Mouse (Mus musculus): ENCODE measurements around the gene Ppp1r35. TPM values are rescaled to one million over a fixed set of nuclear protein-coding genes. Genes with fewer than 3 reads are reported as not detected.

The Ppp1r35 gene
- polyA plus RNA-seq, 1 experiment, result 18.9 TPM

DNA sequence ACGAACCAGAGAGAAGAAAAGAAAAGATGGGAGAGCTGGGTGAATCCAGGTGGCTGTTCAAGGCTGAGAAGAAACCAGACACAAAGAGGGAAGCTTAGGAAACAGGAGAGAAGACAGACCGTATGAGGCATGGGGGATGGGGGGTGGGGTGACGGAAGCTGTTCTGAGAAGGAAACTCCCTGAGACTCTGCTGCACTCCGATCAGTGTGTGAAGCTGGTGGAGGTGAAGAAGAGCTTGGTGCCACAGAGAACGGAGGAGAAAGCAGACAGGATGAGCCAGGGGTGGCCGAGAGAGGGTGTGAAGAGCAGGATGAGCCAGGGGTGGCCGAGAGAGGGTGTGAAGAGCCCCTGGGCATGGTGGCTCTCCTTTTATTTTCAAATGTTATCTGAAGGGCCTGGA is 47.8 kb downstream of the Ppp1r35 start:
- no peak for DNase-seq (ENCODE audit: low read depth)

DNA sequence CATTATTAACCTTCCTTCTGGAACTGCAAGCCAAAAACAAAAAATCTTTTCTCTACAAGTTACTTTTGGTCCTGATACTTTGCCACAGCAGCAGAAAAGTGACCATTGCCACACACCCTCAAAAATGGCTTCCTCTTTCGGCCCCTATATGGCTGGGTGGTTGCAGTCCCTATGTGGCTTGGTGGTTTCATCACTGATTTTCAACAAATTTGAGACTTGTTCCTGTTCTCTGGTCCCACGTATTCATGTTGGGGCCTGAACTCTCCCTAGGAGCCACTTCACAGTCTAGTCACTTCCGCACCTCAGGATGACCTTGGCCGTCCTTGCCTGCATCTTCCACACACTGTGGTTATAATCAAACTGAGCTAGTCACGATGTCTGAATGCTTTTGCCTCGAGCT is 50.0 kb downstream of the Ppp1r35 start:
- DNase-seq (ENCODE audit: low read depth), result no peak

Other genes starting within 250 kb of the Ppp1r35 start
- gene Epo, start 245.6 kb upstream of the Ppp1r35 start, polyA plus RNA-seq (2012; rRNA removed), result not detected in 2 replicates
- gene Gnb2, start 245.3 kb upstream of the Ppp1r35 start, polyA plus RNA-seq (2012; rRNA removed), result 740 and 760 TPM in 2 replicates
- 0.35 TPM in 1 of 2 replicates, not detected in the other for gene Actl6b, start 225.3 kb upstream of the Ppp1r35 start, polyA plus RNA-seq (2012; rRNA removed)
- 1.1 and 1.3 TPM in 2 replicates for gene Tfr2, start 209.0 kb upstream of the Ppp1r35 start, polyA plus RNA-seq (2012; rRNA removed)
- gene Mospd3, start 177.8 kb upstream of the Ppp1r35 start, polyA plus RNA-seq (2012; rRNA removed), result 55.1 and 72.1 TPM in 2 replicates
- gene Pcolce, start 165.1 kb upstream of the Ppp1r35 start, polyA plus RNA-seq (2012; rRNA removed), result 97.0 and 119 TPM in 2 replicates
- 0.63 and 1.1 TPM in 2 replicates for gene Fbxo24, start 149.8 kb upstream of the Ppp1r35 start, polyA plus RNA-seq (2012; rRNA removed)
- 39.7 and 53.8 TPM in 2 replicates for gene Lrch4, start 149.7 kb upstream of the Ppp1r35 start, polyA plus RNA-seq (2012; rRNA removed)
- 21.1 and 26.1 TPM in 2 replicates for gene Gm20605, start 149.7 kb upstream of the Ppp1r35 start, polyA plus RNA-seq (2012; rRNA removed)
- 55.8 and 60.8 TPM in 2 replicates for gene Sap25, start 137.5 kb upstream of the Ppp1r35 start, polyA plus RNA-seq (2012; rRNA removed)
- 19.8 and 25.6 TPM in 2 replicates for gene Irs3, start 133.1 kb upstream of the Ppp1r35 start, polyA plus RNA-seq (2012; rRNA removed)
- 42.2 and 46.9 TPM in 2 replicates for gene Agfg2, start 94.1 kb upstream of the Ppp1r35 start, polyA plus RNA-seq (2012; rRNA removed)
- 3.9 and 4.1 TPM in 2 replicates for gene Nyap1, start 37.2 kb upstream of the Ppp1r35 start, polyA plus RNA-seq (2012; rRNA removed)
- 138 and 226 TPM in 2 replicates for gene Tsc22d4, start 33.1 kb upstream of the Ppp1r35 start, polyA plus RNA-seq (2012; rRNA removed)
- 41.5 and 45.5 TPM in 2 replicates for gene Mepce, start 8.8 kb downstream of the Ppp1r35 start, polyA plus RNA-seq (2012; rRNA removed)
- gene Zcwpw1, start 8.9 kb downstream of the Ppp1r35 start, polyA plus RNA-seq (2012; rRNA removed), result 2.0 and 3.1 TPM in 2 replicates
- 5.4 and 7.4 TPM in 2 replicates for gene Pilra, start 57.4 kb downstream of the Ppp1r35 start, polyA plus RNA-seq (2012; rRNA removed)
- 3.2 and 3.5 TPM in 2 replicates for gene Pilrb1, start 79.3 kb downstream of the Ppp1r35 start, polyA plus RNA-seq (2012; rRNA removed)
- gene Pilrb2, start 93.0 kb downstream of the Ppp1r35 start, polyA plus RNA-seq (2012; rRNA removed), result 3.4 and 4.3 TPM in 2 replicates
- 0.04 and 0.05 TPM in 2 replicates for gene Cyp3a13, start 142.8 kb downstream of the Ppp1r35 start, polyA plus RNA-seq (2012; rRNA removed)
- 0.04 and 0.05 TPM in 2 replicates for gene Gjc3, start 184.2 kb downstream of the Ppp1r35 start, polyA plus RNA-seq (2012; rRNA removed)
- gene Azgp1, start 202.7 kb downstream of the Ppp1r35 start, polyA plus RNA-seq (2012; rRNA removed), result 2.0 and 3.7 TPM in 2 replicates
- not detected in 2 replicates for gene Smok3a, start 242.4 kb downstream of the Ppp1r35 start, polyA plus RNA-seq (2012; rRNA removed)
- 0.08 TPM in 1 of 2 replicates, not detected in the other for gene Smok3b, start 242.6 kb downstream of the Ppp1r35 start, polyA plus RNA-seq (2012; rRNA removed)

All from gonadal fat pad, adult 2 months (tissue).